Mouse (Mus musculus) intestine, embryonic 14.5 days (tissue): Measurements from ENCODE around the gene Lpcat1. TPM values are rescaled to one million over a fixed set of nuclear protein-coding genes. Genes with fewer than 3 reads are reported as not detected.

ENCODE experiments used
- ATAC-seq: fragments of 200-750 bp; cut with Nextera tagmentation; replicated peaks from 2 replicates; pipeline ENCODE4 v1.8.0; 2017; ENCODE audit warnings: low read depth, moderate number of reproducible peaks, moderate TSS enrichment, moderate library complexity; ENCODE audit not compliant: low FRiP score, low TSS enrichment
- DNase-seq: peaks from one replicate; pipeline ENCODE4 v3.0.0-alpha.2; 2018; ENCODE audit warnings: low spot score
- H3K27ac ChIP-seq: fragments of 300-500 bp; sonication (generic); 2 replicates; pipeline ENCODE4 v1.5.1; 2014; ENCODE audit warnings: low read depth, mild to moderate bottlenecking, control low read depth
- H3K27me3 ChIP-seq: fragments of 300-500 bp; sonication (generic); replicated peaks from 2 replicates; pipeline ENCODE4 v1.6.1; 2014; ENCODE audit warnings: low read length, control low read depth; ENCODE audit not compliant: control insufficient read depth, insufficient read depth
- H3K36me3 ChIP-seq: fragments of 300-500 bp; sonication (generic); 2 replicates; pipeline ENCODE4 v1.6.1; 2014; ENCODE audit warnings: low read length, control low read depth; ENCODE audit not compliant: control insufficient read depth, insufficient read depth
- H3K4me1 ChIP-seq: fragments of 300-500 bp; sonication (generic); replicated peaks from 2 replicates; pipeline ENCODE4 v1.6.1; 2014; ENCODE audit warnings: low read length, control low read depth, mixed read lengths; ENCODE audit not compliant: control insufficient read depth, insufficient read depth
- H3K4me2 ChIP-seq: fragments of 300-500 bp; sonication (generic); 2 replicates; pipeline ENCODE4 v1.6.1; 2014; ENCODE audit warnings: low read length
- H3K4me3 ChIP-seq: fragments of 300-500 bp; sonication (generic); 2 replicates; pipeline ENCODE4 v1.5.1; 2014; ENCODE audit warnings: low read depth, low read length, control low read depth, mixed read lengths
- H3K9ac ChIP-seq: fragments of 300-500 bp; sonication (generic); 2 replicates; pipeline ENCODE4 v1.6.1; 2014; ENCODE audit warnings: mild to moderate bottlenecking, low read length
- H3K9me3 ChIP-seq: fragments of 300-500 bp; sonication (generic); 2 replicates; pipeline ENCODE4 v1.6.1; 2016; ENCODE audit warnings: low read length, control low read depth; ENCODE audit not compliant: control insufficient read depth
- WGBS: fragments of 180-500 bp; shearing (Covaris S2); extraction: QIAGEN DNeasy Blood & Tissue Kit; methylation state at CpG from one replicate; pipeline ENCODE4 v1.1.7; 2014; 5-methylcytosine and 5-hydroxymethylcytosine counted together
- polyA plus RNA-seq: library from polyadenylated mRNA; unstranded; fragments of >200 nt; fragmentation: Nextera tagmentation; extraction: Ambion mirVana; gene quantifications from 2 replicates; pipeline ENCODE4 v1.2.1, GENCODE M21; 2014

Lpcat1 gene
- polyA plus RNA-seq, 1 experiment from 2014 or later: 30.6 TPM

- H3K4me2 ChIP-seq: no peak overlapping the region
- H3K4me1 ChIP-seq: no peaks in the 10 kb centered on the region
- ATAC-seq (no peak), DNase-seq (no peak)
- H3K4me3 ChIP-seq: no peak overlapping the region
- peaks cover 3% of the 10 kb centered on the region; the same call in 1 of the 2 replicates for H3K36me3 ChIP-seq
- H3K9ac ChIP-seq: no peak overlapping the region
- H3K27ac ChIP-seq: no peak overlapping the region
- WGBS: 82% methylated on average over 8 of the region's 8 CpGs
- H3K27me3 ChIP-seq: no peaks in the 10 kb centered on the region
- H3K9me3 ChIP-seq: no peaks in the 10 kb centered on the region
Observed at GRCm38 (mm10) chr13:73476796-73477195, 9.8 kb downstream of the Lpcat1 start.

GRCm38 (mm10) chr13:73477841-73478240 is 10.8 kb downstream of the Lpcat1 start:
- Histone ChIP-seq H3K27me3 (no peaks in the 10 kb centered on the region), H3K27ac (no peak overlapping the region), H3K36me3 (peaks cover 3% of the 10 kb centered on the region; the same call in 1 of the 2 replicates), H3K4me2 (no peak overlapping the region), H3K4me3 (no peak overlapping the region), H3K4me1 (no peaks in the 10 kb centered on the region), H3K9me3 (no peaks in the 10 kb centered on the region), H3K9ac (no peak overlapping the region)
- 87% methylated on average over 2 of the region's 2 CpGs for WGBS
- no peak for ATAC-seq
- no peak for DNase-seq

GRCm38 (mm10) chr13:73482476-73482875 is 15.5 kb downstream of the Lpcat1 start:
- H3K27ac ChIP-seq: no peak overlapping the region
- DNase-seq (no peak), ATAC-seq (no peak)
- 0 out of 2 replicates have a peak, but pooled peaks cover 15% of the 10 kb centered on the region for H3K36me3 ChIP-seq
- no peaks in the 10 kb centered on the region for H3K4me1 ChIP-seq
- no peaks in the 10 kb centered on the region; the same call in 1 of the 2 replicates for H3K9me3 ChIP-seq
- no peak overlapping the region for H3K4me3 ChIP-seq
- no peak overlapping the region for H3K4me2 ChIP-seq
- 65% methylated on average over 7 of the region's 7 CpGs for WGBS
- no peaks in the 10 kb centered on the region for H3K27me3 ChIP-seq
- H3K9ac ChIP-seq: no peak overlapping the region

- H3K9me3 ChIP-seq: no peaks in the 10 kb centered on the region; the same call in 1 of the 2 replicates
- WGBS: 88% methylated on average over 6 of the region's 6 CpGs
- no peak overlapping the region for H3K4me3 ChIP-seq
- H3K9ac ChIP-seq: no peak overlapping the region
- no peak overlapping the region for H3K27ac ChIP-seq
- no peaks in the 10 kb centered on the region for H3K27me3 ChIP-seq
- DNase-seq (no peak), ATAC-seq (no peak)
- no peak overlapping the region for H3K4me2 ChIP-seq
- no peaks in the 10 kb centered on the region for H3K4me1 ChIP-seq
- H3K36me3 ChIP-seq: 0 out of 2 replicates have a peak, but pooled peaks cover 16% of the 10 kb centered on the region
Observed at GRCm38 (mm10) chr13:73483331-73483730, 16.3 kb downstream of the Lpcat1 start.

GRCm38 (mm10) chr13:73484171-73484570 is 17.2 kb downstream of the Lpcat1 start:
- H3K4me1 ChIP-seq: no peaks in the 10 kb centered on the region
- H3K4me2 ChIP-seq: no peak overlapping the region
- H3K27ac ChIP-seq: no peak overlapping the region
- no peak overlapping the region for H3K9ac ChIP-seq
- 86% methylated on average over 5 of the region's 5 CpGs for WGBS
- ATAC-seq (no peak), DNase-seq (no peak)
- H3K27me3 ChIP-seq: no peaks in the 10 kb centered on the region
- H3K36me3 ChIP-seq: peaks cover 25% of the 10 kb centered on the region
- no peaks in the 10 kb centered on the region; the same call in 1 of the 2 replicates for H3K9me3 ChIP-seq
- no peak overlapping the region for H3K4me3 ChIP-seq

GRCm38 (mm10) chr13:73488105-73488504 is 21.1 kb downstream of the Lpcat1 start:
- Histone ChIP-seq H3K4me1 (no peaks in the 10 kb centered on the region), H3K9me3 (no peaks in the 10 kb centered on the region; the same call in 1 of the 2 replicates), H3K36me3 (peaks cover 61% of the 10 kb centered on the region), H3K4me2 (no peak overlapping the region), H3K27ac (no peak overlapping the region), H3K9ac (no peak overlapping the region), H3K4me3 (no peak overlapping the region), H3K27me3 (no peaks in the 10 kb centered on the region)
- ATAC-seq (no peak), DNase-seq (no peak)
- WGBS: 54% methylated on average over 3 of the region's 3 CpGs

- Histone ChIP-seq H3K4me2 (no peak overlapping the region), H3K4me1 (no peaks in the 10 kb centered on the region), H3K36me3 (peaks cover 62% of the 10 kb centered on the region), H3K9ac (no peak overlapping the region), H3K4me3 (no peak overlapping the region), H3K9me3 (no peaks in the 10 kb centered on the region; the same call in 1 of the 2 replicates), H3K27ac (no peak overlapping the region), H3K27me3 (no peaks in the 10 kb centered on the region)
- WGBS: 81% methylated on average over 9 of the region's 9 CpGs
- DNase-seq: no peak
- ATAC-seq: no peak
Observed at GRCm38 (mm10) chr13:73488707-73489106, 21.7 kb downstream of the Lpcat1 start.

- H3K27me3 ChIP-seq: no peaks in the 10 kb centered on the region
- 88% methylated on average over 3 of the region's 3 CpGs for WGBS
- ATAC-seq: no peak
- DNase-seq: no peak
- H3K4me2 ChIP-seq: no peak overlapping the region
- H3K9me3 ChIP-seq: no peaks in the 10 kb centered on the region; the same call in 1 of the 2 replicates
- peaks cover 71% of the 10 kb centered on the region for H3K36me3 ChIP-seq
- no peak overlapping the region for H3K27ac ChIP-seq
- no peak overlapping the region for H3K4me3 ChIP-seq
- H3K4me1 ChIP-seq: no peaks in the 10 kb centered on the region
- no peak overlapping the region for H3K9ac ChIP-seq
Observed at GRCm38 (mm10) chr13:73489986-73490385, 23.0 kb downstream of the Lpcat1 start.

GRCm38 (mm10) chr13:73490564-73491170 is 23.7 kb downstream of the Lpcat1 start:
- no peaks in the 10 kb centered on the region; the same call in 1 of the 2 replicates for H3K9me3 ChIP-seq
- H3K27ac ChIP-seq: no peak overlapping the region
- ATAC-seq: no peak
- peaks cover 74% of the 10 kb centered on the region for H3K36me3 ChIP-seq
- 83% methylated on average over 8 of the region's 8 CpGs for WGBS
- H3K4me3 ChIP-seq: no peak overlapping the region
- no peak for DNase-seq
- H3K4me2 ChIP-seq: no peak overlapping the region
- H3K9ac ChIP-seq: no peak overlapping the region
- H3K4me1 ChIP-seq: no peaks in the 10 kb centered on the region
- no peaks in the 10 kb centered on the region for H3K27me3 ChIP-seq
